Mouse (Mus musculus): ENCODE measurements at regions not wholly inside any gene's neighbourhood (a gene's known extent, or its start where the extent isn't known, plus 50 kb on each side); places are given as distances from the start of the nearest gene placed in this dataset.

- WGBS, result 94% methylated on average over 3 of the region's 3 CpGs
- no peak overlapping the region for H3K27ac ChIP-seq (replicated peaks)
- H3K4me3 ChIP-seq (replicated peaks), result no peak overlapping the region
- no peak for ATAC-seq (ENCODE audit: low FRiP score)
- H3K4me1 ChIP-seq, result no peaks in the 10 kb centered on the region
- H3K36me3 ChIP-seq, result no peaks in the 10 kb centered on the region
- no peaks in the 10 kb centered on the region for H3K9me3 ChIP-seq (replicated peaks)
- no peak overlapping the region for H3K9ac ChIP-seq (replicated peaks)
- no peaks in the 10 kb centered on the region for H3K27me3 ChIP-seq (replicated peaks)
- no peak overlapping the region for H3K4me2 ChIP-seq
Observed at GRCm38 (mm10) chr15:7587210-7587609, 189.0 kb upstream of the Egflam start.

GRCm38 (mm10) chr15:7591486-7591885, 193.3 kb upstream of the Egflam start:
- Histone ChIP-seq H3K4me1 (no peaks in the 10 kb centered on the region), H3K27ac (replicated peaks) (no peak overlapping the region)

GRCm38 (mm10) chr15:7597335-7597734, 199.1 kb upstream of the Egflam start:
- Histone ChIP-seq H3K27ac (replicated peaks) (no peak overlapping the region), H3K4me1 (no peaks in the 10 kb centered on the region), H3K9me3 (replicated peaks) (no peaks in the 10 kb centered on the region), H3K36me3 (no peaks in the 10 kb centered on the region), H3K4me3 (replicated peaks) (no peak overlapping the region), H3K27me3 (replicated peaks) (no peaks in the 10 kb centered on the region), H3K9ac (replicated peaks) (no peak overlapping the region), H3K4me2 (no peak overlapping the region)
- 82% methylated on average over 4 of the region's 4 CpGs for WGBS
- no peak for ATAC-seq (ENCODE audit: low FRiP score)

More at GRCm38 (mm10) chr15:7591486-7591885, 193.3 kb upstream of the Egflam start:
- Histone ChIP-seq H3K9me3 (replicated peaks) (no peaks in the 10 kb centered on the region), H3K27me3 (replicated peaks) (no peaks in the 10 kb centered on the region), H3K9ac (replicated peaks) (no peak overlapping the region), H3K4me2 (no peak overlapping the region), H3K4me3 (replicated peaks) (no peak overlapping the region), H3K36me3 (no peaks in the 10 kb centered on the region)
- no peak for ATAC-seq (ENCODE audit: low FRiP score)

- H3K27me3 ChIP-seq (replicated peaks), result no peaks in the 10 kb centered on the region
- H3K9me3 ChIP-seq (replicated peaks), result no peaks in the 10 kb centered on the region
- H3K36me3 ChIP-seq, result no peaks in the 10 kb centered on the region
- H3K4me1 ChIP-seq, result no peaks in the 10 kb centered on the region
- no peak overlapping the region for H3K9ac ChIP-seq (replicated peaks)
- H3K27ac ChIP-seq (replicated peaks), result no peak overlapping the region
- no peak for ATAC-seq (ENCODE audit: low FRiP score)
- H3K4me3 ChIP-seq (replicated peaks), result no peak overlapping the region
- no peak overlapping the region for H3K4me2 ChIP-seq
Observed at GRCm38 (mm10) chr15:7597805-7598204, 199.6 kb upstream of the Egflam start.

- H3K27ac ChIP-seq (replicated peaks), result no peak overlapping the region
- no peaks in the 10 kb centered on the region for H3K9me3 ChIP-seq (replicated peaks)
- no peak for ATAC-seq (ENCODE audit: low FRiP score)
- no peak overlapping the region for H3K4me2 ChIP-seq
- H3K9ac ChIP-seq (replicated peaks), result no peak overlapping the region
- no peaks in the 10 kb centered on the region for H3K36me3 ChIP-seq
- no peaks in the 10 kb centered on the region for H3K27me3 ChIP-seq (replicated peaks)
- no peak overlapping the region for H3K4me3 ChIP-seq (replicated peaks)
- H3K4me1 ChIP-seq, result no peaks in the 10 kb centered on the region
- whole genome bisulfite sequencing, result 85% methylated on average over 2 of the region's 2 CpGs
Observed at GRCm38 (mm10) chr15:7601540-7601939, 203.3 kb upstream of the Egflam start.

GRCm38 (mm10) chr15:7604847-7605246, 205.8 kb upstream of the Gdnf start:
- H3K4me3 ChIP-seq (replicated peaks), result no peak overlapping the region
- no peak overlapping the region for H3K4me2 ChIP-seq
- H3K4me1 ChIP-seq, result no peaks in the 10 kb centered on the region
- no peaks in the 10 kb centered on the region for H3K27me3 ChIP-seq (replicated peaks)
- ATAC-seq (ENCODE audit: low FRiP score), result no peak
- H3K9ac ChIP-seq (replicated peaks), result no peak overlapping the region
- no peaks in the 10 kb centered on the region for H3K9me3 ChIP-seq (replicated peaks)
- no peaks in the 10 kb centered on the region for H3K36me3 ChIP-seq
- WGBS, result 85% methylated on average over 3 of the region's 3 CpGs
- H3K27ac ChIP-seq (replicated peaks), result no peak overlapping the region

- Histone ChIP-seq H3K4me3 (replicated peaks) (no peak overlapping the region), H3K27ac (replicated peaks) (no peak overlapping the region), H3K9me3 (replicated peaks) (no peaks in the 10 kb centered on the region), H3K36me3 (no peaks in the 10 kb centered on the region), H3K4me1 (no peaks in the 10 kb centered on the region), H3K4me2 (no peak overlapping the region), H3K27me3 (replicated peaks) (no peaks in the 10 kb centered on the region), H3K9ac (replicated peaks) (no peak overlapping the region)
- ATAC-seq (ENCODE audit: low FRiP score), result no peak
- 15% methylated on average over 2 of the region's 2 CpGs for WGBS
Observed at GRCm38 (mm10) chr15:7617954-7618353, 192.7 kb upstream of the Gdnf start.

GRCm38 (mm10) chr15:7623026-7623425, 187.6 kb upstream of the Gdnf start:
- Histone ChIP-seq H3K4me3 (replicated peaks) (no peak overlapping the region), H3K27ac (replicated peaks) (no peak overlapping the region), H3K9me3 (replicated peaks) (no peaks in the 10 kb centered on the region), H3K9ac (replicated peaks) (no peak overlapping the region), H3K4me2 (no peak overlapping the region), H3K36me3 (no peaks in the 10 kb centered on the region), H3K4me1 (no peaks in the 10 kb centered on the region), H3K27me3 (replicated peaks) (no peaks in the 10 kb centered on the region)
- 75% methylated on average over 2 of the region's 2 CpGs for WGBS
- ATAC-seq (ENCODE audit: low FRiP score), result no peak

GRCm38 (mm10) chr15:7624689-7625472, 185.8 kb upstream of the Gdnf start:
- no peaks in the 10 kb centered on the region for H3K4me1 ChIP-seq
- no peaks in the 10 kb centered on the region for H3K9me3 ChIP-seq (replicated peaks)
- H3K9ac ChIP-seq (replicated peaks), result no peak overlapping the region
- no peak overlapping the region for H3K4me3 ChIP-seq (replicated peaks)
- WGBS, result 71% methylated on average over 6 of the region's 6 CpGs
- no peak overlapping the region for H3K4me2 ChIP-seq
- ATAC-seq (ENCODE audit: low FRiP score), result no peak
- H3K36me3 ChIP-seq, result no peaks in the 10 kb centered on the region
- no peak overlapping the region for H3K27ac ChIP-seq (replicated peaks)
- no peaks in the 10 kb centered on the region for H3K27me3 ChIP-seq (replicated peaks)

GRCm38 (mm10) chr15:7629826-7630225, 180.8 kb upstream of the Gdnf start:
- H3K9me3 ChIP-seq (replicated peaks), result no peaks in the 10 kb centered on the region
- H3K9ac ChIP-seq (replicated peaks), result no peak overlapping the region
- no peaks in the 10 kb centered on the region for H3K4me1 ChIP-seq
- no peaks in the 10 kb centered on the region for H3K36me3 ChIP-seq
- no peaks in the 10 kb centered on the region for H3K27me3 ChIP-seq (replicated peaks)
- 92% methylated on average over 4 of the region's 4 CpGs for WGBS
- H3K27ac ChIP-seq (replicated peaks), result no peak overlapping the region
- H3K4me3 ChIP-seq (replicated peaks), result no peak overlapping the region
- H3K4me2 ChIP-seq, result no peak overlapping the region
- no peak for ATAC-seq (ENCODE audit: low FRiP score)

GRCm38 (mm10) chr15:7635234-7635633, 175.4 kb upstream of the Gdnf start:
- Histone ChIP-seq H3K4me3 (replicated peaks) (no peak overlapping the region), H3K4me2 (no peak overlapping the region), H3K36me3 (no peaks in the 10 kb centered on the region), H3K27me3 (replicated peaks) (no peaks in the 10 kb centered on the region), H3K9ac (replicated peaks) (no peak overlapping the region), H3K27ac (replicated peaks) (no peak overlapping the region), H3K9me3 (replicated peaks) (no peaks in the 10 kb centered on the region), H3K4me1 (no peaks in the 10 kb centered on the region)
- no peak for ATAC-seq (ENCODE audit: low FRiP score)
- 53% methylated on average over 8 of the region's 8 CpGs for WGBS

- Histone ChIP-seq H3K27me3 (replicated peaks) (no peaks in the 10 kb centered on the region), H3K4me1 (no peaks in the 10 kb centered on the region), H3K36me3 (no peaks in the 10 kb centered on the region), H3K4me2 (no peak overlapping the region), H3K4me3 (replicated peaks) (no peak overlapping the region), H3K27ac (replicated peaks) (no peak overlapping the region), H3K9me3 (replicated peaks) (no peaks in the 10 kb centered on the region), H3K9ac (replicated peaks) (no peak overlapping the region)
- 90% methylated on average over 6 of the region's 6 CpGs for WGBS
- no peak for ATAC-seq (ENCODE audit: low FRiP score)
Observed at GRCm38 (mm10) chr15:7639444-7639843, 171.2 kb upstream of the Gdnf start.

All from neural tube, embryonic 15.5 days (tissue).